Mouse (Mus musculus) right cerebral cortex, adult 2 months (tissue): ENCODE measurements around the gene Ppp1r12c.
A peak's percentile ranks its signal among the peaks of the same experiment; 100 is the strongest.

Experiments
- DNase-seq, 2 experiments: peaks; one replicate each; pipeline ENCODE4 v3.0.0; 2021 to 2022; ENCODE audit warnings: low spot score in 2 of 2

Gene Ppp1r12c

GRCm38 (mm10) chr7:4492284-4493224 is 8.9 kb downstream of the Ppp1r12c start:
- DNase-seq: no peak

- DNase-seq: no peak
Measured at GRCm38 (mm10) chr7:4491308-4491707, 10.2 kb downstream of the Ppp1r12c start.

GRCm38 (mm10) chr7:4482281-4482680 is 19.2 kb downstream of the Ppp1r12c start:
- DNase-seq: no peak

GRCm38 (mm10) chr7:4479674-4480073 is 21.8 kb downstream of the Ppp1r12c start:
- DNase-seq: peak; percentile 49 to 50

- no peak for DNase-seq
Measured at GRCm38 (mm10) chr7:4478796-4479291, 22.6 kb downstream of the Ppp1r12c start.

GRCm38 (mm10) chr7:4478021-4478795 is 23.3 kb downstream of the Ppp1r12c start:
- peak; percentile 62 to 63 for DNase-seq

GRCm38 (mm10) chr7:4473940-4474339 is 27.5 kb downstream of the Ppp1r12c start:
- no peak for DNase-seq

- peak; percentile 90 to 93 for DNase-seq
Measured at GRCm38 (mm10) chr7:4471179-4471555, 30.3 kb downstream of the Ppp1r12c start.

- peak; percentile 52 to 66 for DNase-seq
Measured at GRCm38 (mm10) chr7:4470275-4471178, 31.0 kb downstream of the Ppp1r12c start.

GRCm38 (mm10) chr7:4467801-4468200 is 33.7 kb downstream of the Ppp1r12c start:
- no peak for DNase-seq

GRCm38 (mm10) chr7:4464194-4464824 is 37.2 kb downstream of the Ppp1r12c start:
- no peak for DNase-seq

GRCm38 (mm10) chr7:4460576-4461434 is 40.7 kb downstream of the Ppp1r12c start, which contains the start of gene Eps8l1:
Gene Eps8l1, plus strand, starts transcription at chr7:4460674.
- DNase-seq: no peak

- DNase-seq: no peak
Measured at GRCm38 (mm10) chr7:4452644-4453043, 48.8 kb downstream of the Ppp1r12c start.

- no peak for DNase-seq
Measured at GRCm38 (mm10) chr7:4449211-4449610, 52.3 kb downstream of the Ppp1r12c start.

- no peak for DNase-seq
Measured at GRCm38 (mm10) chr7:4448439-4448838, 53.0 kb downstream of the Ppp1r12c start.

GRCm38 (mm10) chr7:4447138-4447537 is 54.3 kb downstream of the Ppp1r12c start:
- DNase-seq: no peak

GRCm38 (mm10) chr7:4445216-4445791 is 56.2 kb downstream of the Ppp1r12c start, which contains the start of gene Rdh13:
Gene Rdh13, minus strand, starts transcription at chr7:4445649.
- DNase-seq: peak; percentile 89 to 94

GRCm38 (mm10) chr7:4440549-4440948 is 60.9 kb downstream of the Ppp1r12c start:
- no peak for DNase-seq

GRCm38 (mm10) chr7:4437721-4438120 is 63.8 kb downstream of the Ppp1r12c start:
- no peak for DNase-seq
